Mouse (Mus musculus): ENCODE data around the gene Khnyn.

The Khnyn gene

DNA sequence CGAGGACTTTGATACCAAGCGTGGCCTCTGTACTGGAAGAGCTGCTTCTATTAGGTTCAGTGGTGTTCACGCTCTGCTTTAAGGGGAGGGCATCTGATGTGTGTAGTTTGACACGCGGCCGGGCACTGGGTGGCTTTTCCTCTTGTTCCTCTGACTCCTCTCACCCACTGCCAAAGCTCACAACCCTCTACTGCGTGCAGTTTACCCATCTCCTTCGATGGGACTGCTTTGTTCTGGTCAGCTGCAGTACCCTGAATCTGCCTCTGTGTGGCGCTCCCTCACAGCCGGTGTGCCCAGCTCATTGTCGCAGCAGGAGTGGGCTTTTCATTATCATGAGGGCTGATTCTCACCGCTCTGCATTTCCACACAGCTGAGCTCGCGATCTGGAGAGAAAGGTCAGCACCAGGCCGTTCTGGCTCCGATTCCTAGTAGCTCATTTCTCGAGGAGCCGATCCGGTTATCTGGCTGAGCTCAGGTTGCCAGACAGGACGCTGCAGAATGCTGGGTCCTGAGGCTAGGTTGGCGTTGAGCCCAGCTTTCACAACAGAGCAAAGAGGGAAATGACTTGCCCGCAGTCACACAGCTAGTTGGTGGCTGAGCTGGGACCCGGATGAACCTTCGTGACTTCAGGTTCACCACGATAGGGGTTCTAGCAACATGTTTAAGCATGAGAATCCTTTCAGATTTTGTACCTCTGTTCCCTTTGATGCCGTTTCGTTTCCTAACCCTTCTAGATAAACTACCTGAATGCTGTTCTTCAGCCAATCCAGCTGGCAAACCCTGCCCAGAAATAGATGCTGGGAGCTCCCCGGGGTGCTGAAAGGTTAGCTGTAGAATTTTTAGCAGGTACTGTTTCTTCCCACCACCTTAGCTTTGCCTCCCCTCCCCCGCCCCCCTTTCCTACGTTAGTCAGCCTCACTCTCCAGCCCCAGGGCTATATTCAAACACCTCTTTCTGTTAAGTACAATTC is 10.7 kb upstream of the Khnyn start:
- peak; percentile 88 for DNase-seq (ENCODE audit: low read depth)

- DNase-seq (ENCODE audit: low read depth) = no peak
Observed at GRCm38 (mm10) chr14:55877469-55878315, 7.1 kb upstream of the Khnyn start.

- no peak for DNase-seq (ENCODE audit: low read depth)
Observed at GRCm38 (mm10) chr14:55878316-55878940, 6.3 kb upstream of the Khnyn start.

DNA sequence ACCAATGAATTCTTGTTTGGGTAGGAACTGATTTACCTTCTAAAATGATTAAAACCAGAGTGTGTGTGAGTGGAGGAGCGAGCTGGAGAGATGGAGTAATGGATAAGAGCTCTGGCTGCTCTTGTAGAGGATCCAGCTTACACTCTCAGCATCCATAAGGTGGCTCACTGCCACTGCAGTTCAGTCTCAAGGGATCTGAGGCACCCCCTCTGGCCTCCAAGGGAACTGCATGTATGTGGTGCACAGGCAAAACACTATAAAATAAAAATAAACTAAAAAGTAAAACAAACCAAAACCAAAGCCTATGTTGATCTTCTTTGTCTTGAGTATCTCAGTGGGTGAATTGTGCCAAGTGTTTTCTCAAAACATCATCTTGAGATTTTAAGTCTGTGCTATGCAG is 5.1 kb upstream of the Khnyn start:
- DNase-seq (ENCODE audit: low read depth) = peak; percentile 88

- DNase-seq (ENCODE audit: low read depth) = no peak
Observed at GRCm38 (mm10) chr14:55880982-55881381, 3.8 kb upstream of the Khnyn start.

DNA sequence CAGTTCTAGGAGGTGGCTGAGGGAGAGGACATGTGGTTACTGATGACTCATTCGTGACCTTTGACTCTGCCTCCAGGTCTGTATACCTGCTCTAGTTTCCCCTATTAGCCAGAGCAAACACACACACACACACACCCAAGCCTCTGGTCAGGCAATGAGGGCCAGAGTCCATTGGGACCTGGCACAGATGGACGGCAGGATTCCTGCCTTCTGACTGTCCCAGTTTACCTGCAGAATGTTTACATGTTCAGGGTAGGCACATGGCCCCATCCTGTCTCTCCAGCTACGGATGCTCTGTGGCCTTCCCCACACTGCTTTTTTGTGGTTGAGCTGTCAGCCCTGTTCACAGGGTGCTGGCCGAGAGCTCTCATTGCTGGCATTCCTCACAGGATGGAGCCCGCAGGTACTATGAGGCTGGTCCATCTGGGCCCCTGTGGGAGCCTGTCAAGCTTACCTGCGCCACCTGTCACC is 2.5 kb upstream of the Khnyn start:
- DNase-seq (ENCODE audit: low read depth) = peak; percentile 59

DNA sequence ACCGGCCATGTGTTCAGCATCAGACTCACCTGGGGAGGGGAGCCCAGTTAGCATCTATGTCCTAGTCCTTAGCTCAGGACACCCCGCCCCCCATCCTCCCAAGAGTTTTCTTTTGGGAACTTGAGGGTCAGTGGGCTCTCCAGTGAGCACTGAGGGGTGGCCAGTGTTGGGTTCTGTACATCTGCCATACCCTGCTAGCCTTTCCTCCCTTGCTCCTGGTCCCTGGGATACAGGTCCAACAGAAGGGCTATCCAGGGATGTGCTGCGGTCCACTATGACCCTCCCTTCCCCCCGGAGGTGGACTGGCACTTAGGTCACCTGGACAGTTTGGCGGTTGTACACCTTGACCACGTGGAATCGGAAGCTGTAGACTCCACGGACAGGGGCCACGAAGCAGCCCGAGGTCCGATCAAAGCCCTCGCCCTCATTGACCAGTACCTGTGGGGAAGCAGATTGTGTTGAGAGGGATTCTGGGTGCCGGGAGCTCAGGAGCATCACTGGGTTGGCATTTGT is 1.5 kb upstream of the Khnyn start:
- DNase-seq (ENCODE audit: low read depth) = no peak

GRCm38 (mm10) chr14:55883663-55884062 is 1.1 kb upstream of the Khnyn start:
- DNase-seq (ENCODE audit: low read depth) = no peak

- peak; percentile 46 for DNase-seq (ENCODE audit: low read depth)
Observed at GRCm38 (mm10) chr14:55884166-55884565, 581 bp upstream of the Khnyn start, which contains the start of gene Cbln3. Gene Cbln3 (minus strand): TSS chr14:55884392.

DNA sequence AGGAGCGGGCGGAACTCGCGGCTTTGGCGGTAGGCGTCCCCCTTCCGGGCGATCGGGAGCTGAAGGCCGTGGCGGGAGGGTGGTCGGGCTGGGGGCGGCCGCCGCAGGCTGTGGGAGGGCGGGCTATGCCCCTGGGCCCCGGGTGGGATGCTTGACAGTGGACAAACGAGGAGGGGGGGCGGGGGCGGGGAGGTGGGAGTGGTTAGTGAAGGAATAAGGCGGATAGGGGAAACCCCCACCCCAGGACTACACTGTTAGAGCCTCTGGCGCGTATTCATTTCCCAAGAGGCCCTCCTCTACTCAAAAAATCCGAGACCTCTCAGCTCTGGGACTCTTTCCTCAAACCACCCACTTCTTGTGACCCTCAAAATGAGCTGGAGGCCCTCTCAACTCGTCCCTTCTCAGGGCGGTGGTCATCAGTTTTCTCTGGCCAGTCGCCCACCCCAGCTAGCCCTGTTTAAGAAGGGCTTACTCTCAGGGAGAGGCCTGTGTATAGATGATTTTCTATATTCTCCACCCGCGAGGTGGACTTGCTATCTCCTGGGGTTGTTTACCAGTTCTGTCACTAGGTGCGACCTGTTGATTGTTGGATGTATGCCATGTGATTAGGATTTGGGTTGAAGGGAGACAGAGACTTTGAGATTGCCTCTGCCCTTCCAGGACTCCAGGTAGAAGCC is 505 bp downstream of the Khnyn start:
- peak; percentile 53 for DNase-seq (ENCODE audit: low read depth)

- DNase-seq (ENCODE audit: low read depth) = peak; percentile 69
Observed at GRCm38 (mm10) chr14:55885791-55886271, 1.1 kb downstream of the Khnyn start.

DNA sequence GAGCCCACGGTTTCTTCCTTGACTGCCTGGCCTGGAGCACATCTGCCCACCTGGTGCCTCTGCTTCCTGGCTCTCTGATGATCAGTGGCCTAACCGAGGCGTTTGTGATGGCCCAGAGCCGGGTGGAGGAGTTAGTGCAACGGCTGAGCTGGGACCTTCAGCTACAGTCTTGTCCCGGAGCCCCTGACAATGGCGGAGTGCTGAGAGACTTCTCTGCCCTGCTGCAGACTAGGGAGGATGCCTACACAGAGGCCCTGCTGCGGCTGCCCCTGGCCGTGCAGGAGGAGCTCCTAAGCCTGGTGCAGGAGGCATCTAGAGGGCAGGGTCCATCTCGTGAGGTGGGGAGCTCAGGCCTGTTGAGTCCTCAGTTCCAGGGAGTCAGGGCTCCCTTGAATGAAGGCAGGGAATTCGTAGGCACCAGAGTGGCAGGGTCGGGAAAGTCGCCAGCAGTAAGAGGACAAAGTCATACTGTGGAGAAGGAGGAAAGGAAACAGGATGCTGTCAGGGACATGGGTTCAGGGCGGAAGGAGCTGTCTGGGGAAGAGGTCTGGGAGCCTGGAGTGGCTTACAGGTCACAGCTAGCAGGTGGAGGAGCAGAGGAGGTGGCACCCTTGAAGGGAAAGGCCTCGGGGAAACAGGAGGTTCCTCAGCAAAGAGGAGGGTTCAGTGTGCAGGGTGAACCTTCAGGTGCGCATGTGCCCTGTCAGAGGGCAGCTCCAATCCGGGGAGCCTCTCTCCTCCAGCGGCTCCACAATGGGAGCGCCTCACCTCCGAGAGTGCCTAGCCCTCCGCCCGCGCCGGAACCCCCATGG is 2.0 kb downstream of the Khnyn start:
- DNase-seq (ENCODE audit: low read depth) = no peak

GRCm38 (mm10) chr14:55897671-55898070 is 12.9 kb downstream of the Khnyn start:
- no peak for DNase-seq (ENCODE audit: low read depth)

DNA sequence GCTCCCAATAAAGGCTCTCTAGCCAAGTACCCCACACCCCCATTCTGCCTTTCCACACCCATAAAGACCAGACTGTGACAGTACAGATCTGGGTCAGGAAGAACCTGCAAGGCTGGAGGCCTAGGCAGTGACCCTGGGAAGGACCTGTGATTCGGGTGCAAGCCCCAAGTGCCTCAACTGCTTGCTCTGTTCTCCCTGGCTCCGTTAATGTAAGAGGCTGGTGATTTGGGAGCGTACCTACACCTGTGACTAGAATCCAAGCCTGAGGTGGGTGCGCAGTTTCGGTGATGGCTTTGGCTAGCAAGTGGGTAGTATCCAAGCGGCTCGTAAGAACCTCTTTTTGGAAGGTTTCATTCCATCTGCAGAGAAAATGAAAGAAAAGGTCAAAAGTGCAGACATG is 14.2 kb downstream of the Khnyn start:
- DNase-seq (ENCODE audit: low read depth) = no peak

GRCm38 (mm10) chr14:55899701-55900413 is 15.1 kb downstream of the Khnyn start, which contains the start of gene Sdr39u1:
Gene Sdr39u1 (minus strand): TSS chr14:55900293.
- DNase-seq (ENCODE audit: low read depth) = peak; percentile 93

DNA sequence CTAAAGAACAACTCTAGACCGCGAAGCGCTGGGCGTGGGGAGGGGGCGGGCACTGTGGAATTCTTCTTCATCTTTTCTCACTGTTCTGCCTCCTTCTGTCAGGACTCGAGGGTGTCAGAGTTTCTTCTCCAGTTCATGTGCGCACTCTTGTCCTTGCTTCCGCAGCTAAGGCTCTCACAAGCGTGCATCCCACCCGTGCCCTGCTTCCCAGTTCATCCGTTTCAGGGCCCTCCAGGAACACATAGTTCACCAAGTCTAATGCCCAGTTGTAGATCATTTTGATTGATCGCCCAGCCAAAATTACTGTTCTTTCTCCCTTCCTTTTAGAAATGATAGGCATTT is 15.6 kb downstream of the Khnyn start:
- DNase-seq (ENCODE audit: low read depth) = no peak

- peak; percentile 43 for DNase-seq (ENCODE audit: low read depth)
Observed at GRCm38 (mm10) chr14:55905518-55905917, 20.8 kb downstream of the Khnyn start.

GRCm38 (mm10) chr14:55913406-55913805 is 28.7 kb downstream of the Khnyn start:
- DNase-seq (ENCODE audit: low read depth) = peak; percentile 26

DNA sequence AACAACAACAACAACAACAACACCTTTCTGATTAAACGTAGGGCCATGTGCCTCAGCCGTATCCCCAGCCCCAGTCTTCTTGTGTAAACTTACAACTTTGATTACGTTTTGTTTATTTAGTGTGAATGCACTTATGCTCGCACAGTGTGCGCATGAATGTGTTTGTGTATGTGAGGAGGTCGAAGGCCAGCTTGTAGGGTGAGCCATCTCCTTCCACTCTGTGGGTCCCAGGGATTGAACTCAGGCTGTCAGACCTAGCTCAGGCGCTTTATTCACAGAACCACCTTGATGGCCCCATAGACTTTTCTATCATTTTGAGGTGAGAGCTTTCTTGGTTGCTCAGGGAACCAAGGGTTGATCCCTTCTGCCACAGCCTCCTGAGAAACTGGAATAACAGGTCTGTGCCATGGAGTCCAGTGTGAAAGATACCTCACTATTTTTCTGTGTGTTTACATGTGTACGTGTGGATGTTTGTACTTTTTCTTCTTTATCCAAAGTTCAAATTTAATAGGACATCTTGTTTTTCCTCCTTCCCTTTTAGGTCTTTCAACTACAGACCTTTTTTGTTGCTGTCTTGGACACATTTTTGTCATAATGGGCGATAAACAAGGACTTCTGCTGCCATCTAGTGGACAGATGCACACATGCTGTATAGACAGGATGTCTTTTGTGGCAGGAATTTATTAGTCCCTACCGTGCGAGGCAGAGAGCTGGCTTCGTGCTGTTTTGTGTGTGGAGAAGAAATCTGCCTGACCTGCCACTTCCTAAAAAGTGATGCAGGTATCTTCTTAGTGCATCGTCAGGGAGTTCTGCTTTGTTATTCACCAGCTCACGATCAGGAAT is 33.7 kb downstream of the Khnyn start:
- DNase-seq (ENCODE audit: low read depth) = peak; percentile 93
